Mouse (Mus musculus): ENCODE measurements around the gene Gckr. TPM values are rescaled to one million over a fixed set of nuclear protein-coding genes. Genes with fewer than 3 reads are reported as not detected.

Gene Gckr
- polyA plus RNA-seq, 1 experiment from 2014 or later: 39.4 TPM

DNA sequence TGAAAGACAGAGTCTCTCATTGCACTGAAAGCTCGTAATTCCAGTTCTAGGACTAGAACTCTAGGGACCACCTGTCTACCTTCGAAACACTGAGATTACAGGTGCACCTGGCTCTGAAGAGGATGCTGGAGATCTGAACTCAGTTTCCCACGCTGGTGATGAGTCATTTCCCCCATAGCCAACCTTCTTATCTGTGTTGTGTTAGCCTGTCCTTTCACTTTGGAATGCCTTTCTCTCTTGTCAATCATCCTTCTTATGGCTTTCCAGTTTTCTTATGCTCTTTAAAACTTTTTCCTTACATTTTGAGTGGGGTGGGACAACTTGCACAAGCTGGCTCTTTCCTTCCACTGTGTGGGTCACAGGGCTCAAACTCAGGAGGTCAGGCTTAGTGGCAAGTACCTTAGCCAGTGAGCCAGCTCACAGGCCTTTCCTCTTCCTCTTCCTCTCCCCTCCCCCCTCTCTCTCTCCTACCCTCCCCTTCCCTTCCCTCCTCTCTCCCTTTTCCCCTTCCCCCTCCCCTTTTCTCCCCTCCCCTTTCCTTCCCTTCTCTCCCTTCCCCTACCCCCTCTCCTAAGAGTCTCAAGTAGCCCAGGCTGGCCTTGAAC lies 7.5 kb upstream of the Gckr start:
- 44% methylated on average over 3 of the region's 3 CpGs for WGBS (ENCODE audit: insufficient replicate concordance)
- Histone ChIP-seq H3K36me3 (ENCODE audit: control insufficient read depth, insufficient read depth) (no peaks in the 10 kb centered on the region), H3K4me2 (ENCODE audit: low read depth, low read length) (no peak overlapping the region), H3K9ac (ENCODE audit: low read depth, low read length) (no peak overlapping the region), H3K4me1 (ENCODE audit: control insufficient read depth, low read depth, low read length) (peaks cover 11% of the 10 kb centered on the region), H3K4me3 (ENCODE audit: low read depth, low read length) (no peak overlapping the region), H3K27me3 (ENCODE audit: control insufficient read depth, insufficient read depth, low read depth, low read length) (peaks cover 4% of the 10 kb centered on the region), H3K27ac (ENCODE audit: low read length) (no peak overlapping the region), H3K9me3 (replicated peaks; ENCODE audit: control insufficient read depth, low read length) (no peaks in the 10 kb centered on the region)
- ATAC-seq (ENCODE audit: low read depth): no peak

DNA sequence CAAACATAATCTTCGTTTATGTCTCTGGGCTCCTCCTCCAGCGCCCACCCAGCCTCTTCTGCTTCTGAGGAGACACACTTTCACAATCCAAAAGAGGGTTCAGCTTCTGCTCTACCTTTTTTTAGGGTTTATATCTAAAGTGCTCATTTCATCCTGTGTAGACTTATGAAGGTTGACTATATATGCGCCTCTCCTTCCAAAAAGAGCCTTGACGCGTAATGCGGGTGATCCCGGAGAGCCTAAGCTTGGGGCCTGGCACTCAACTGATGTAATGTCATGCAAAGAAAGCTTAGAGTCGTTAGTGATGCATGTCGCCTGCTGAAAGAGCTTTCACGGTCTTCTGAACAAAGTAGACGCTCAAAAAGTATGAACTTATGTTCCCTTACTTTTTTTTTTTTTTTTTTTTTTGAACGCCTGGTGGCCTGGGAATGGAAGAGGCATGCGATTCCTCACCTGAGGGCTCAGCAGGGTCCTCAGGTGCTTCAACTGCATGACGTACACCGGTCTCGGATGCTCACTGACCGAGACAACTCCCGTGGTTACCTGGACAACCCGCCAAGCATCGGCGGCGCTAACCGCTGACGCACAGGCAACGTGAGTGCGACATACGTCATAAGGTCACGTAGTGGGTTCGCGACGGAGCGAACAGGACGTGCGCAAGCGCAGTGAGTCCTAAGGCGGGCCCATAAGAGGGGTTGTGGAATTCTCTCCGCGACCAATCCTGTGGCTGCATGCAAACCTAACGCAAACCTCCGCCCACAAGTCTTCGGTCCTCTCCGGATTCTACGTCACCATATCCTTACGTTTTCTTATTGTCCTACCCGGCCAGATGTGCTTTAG lies 6.5 kb upstream of the Gckr start, which contains the start of gene Ift172:
Gene Ift172 (minus strand): TSS at position 596 of the 840 bp plus-strand sequence.
- WGBS (ENCODE audit: insufficient replicate concordance): 2% methylated on average over 45 of the region's 45 CpGs
- Histone ChIP-seq H3K9me3 (replicated peaks; ENCODE audit: control insufficient read depth, low read length) (no peaks in the 10 kb centered on the region), H3K4me3 (ENCODE audit: low read depth, low read length) (peak within 1 kb of the TSS; percentile 66), H3K4me2 (ENCODE audit: low read depth, low read length) (peak within 1 kb of the TSS; percentile 90), H3K27me3 (ENCODE audit: control insufficient read depth, insufficient read depth, low read depth, low read length) (peaks cover 15% of the 10 kb centered on the region), H3K27ac (ENCODE audit: low read length) (peak within 1 kb of the TSS; percentile 77), H3K36me3 (ENCODE audit: control insufficient read depth, insufficient read depth) (no peaks in the 10 kb centered on the region), H3K9ac (ENCODE audit: low read depth, low read length) (peak within 1 kb of the TSS; percentile 69), H3K4me1 (ENCODE audit: control insufficient read depth, low read depth, low read length) (peaks cover 15% of the 10 kb centered on the region)
- ATAC-seq (ENCODE audit: low read depth): peak; percentile 98

DNA sequence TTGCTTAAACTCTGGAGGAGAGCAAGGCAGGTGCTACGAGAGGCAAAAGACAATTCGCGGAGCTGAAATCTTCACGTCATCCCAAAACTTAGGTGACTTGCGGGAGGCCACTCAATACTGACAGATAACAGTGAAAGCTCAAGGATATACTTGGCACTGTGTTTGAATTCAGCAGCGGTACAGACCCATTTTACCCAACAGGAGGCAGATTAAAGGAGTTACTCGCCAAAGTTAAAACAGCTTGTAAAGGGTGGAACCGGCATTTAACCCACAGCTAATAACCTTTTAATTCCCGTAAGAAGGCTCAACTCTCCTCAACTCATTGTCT lies 5.9 kb upstream of the Gckr start:
- Histone ChIP-seq H3K4me2 (ENCODE audit: low read depth, low read length) (peak overlapping the region; percentile 90), H3K4me3 (ENCODE audit: low read depth, low read length) (peak overlapping the region; percentile 66), H3K36me3 (ENCODE audit: control insufficient read depth, insufficient read depth) (no peaks in the 10 kb centered on the region), H3K27me3 (ENCODE audit: control insufficient read depth, insufficient read depth, low read depth, low read length) (peaks cover 20% of the 10 kb centered on the region), H3K9me3 (replicated peaks; ENCODE audit: control insufficient read depth, low read length) (no peaks in the 10 kb centered on the region), H3K4me1 (ENCODE audit: control insufficient read depth, low read depth, low read length) (peaks cover 15% of the 10 kb centered on the region), H3K9ac (ENCODE audit: low read depth, low read length) (peak overlapping the region; percentile 69), H3K27ac (ENCODE audit: low read length) (peak overlapping the region; percentile 77)
- peak; percentile 28 for ATAC-seq (ENCODE audit: low read depth)
- WGBS (ENCODE audit: insufficient replicate concordance): 7% methylated on average over 9 of the region's 9 CpGs

DNA sequence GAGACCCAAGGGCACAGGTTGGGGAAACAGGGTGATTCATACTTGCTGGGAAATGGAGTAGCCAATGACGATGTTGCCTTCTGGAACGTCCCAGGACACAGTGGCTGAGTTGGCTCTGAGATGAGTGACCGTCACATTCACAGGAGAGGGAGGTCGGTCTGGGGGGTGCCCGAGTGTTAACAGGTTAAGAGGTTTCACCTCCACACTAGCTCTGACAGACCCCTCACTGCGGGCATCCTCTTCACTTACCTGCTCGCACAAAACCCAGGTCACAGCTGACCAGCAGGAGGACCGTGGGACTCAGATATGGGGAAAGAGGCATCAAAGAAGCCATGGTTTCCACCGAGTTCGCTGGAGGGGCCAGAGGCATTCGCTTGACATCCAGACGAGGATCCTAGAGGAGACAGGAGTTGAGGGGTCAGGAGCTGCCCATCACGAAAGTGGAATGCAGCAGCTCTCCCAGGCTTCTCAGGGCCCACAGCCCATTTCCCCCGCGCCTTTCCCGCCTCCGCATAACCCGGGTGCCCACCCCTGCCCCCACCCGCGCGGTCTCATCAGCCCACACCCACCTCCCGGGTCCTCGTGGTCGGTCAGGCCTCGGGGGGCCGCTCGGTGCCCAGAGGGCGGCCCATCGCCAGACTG lies 2.2 kb upstream of the Gckr start:
- Histone ChIP-seq H3K4me1 (ENCODE audit: control insufficient read depth, low read depth, low read length) (peaks cover 14% of the 10 kb centered on the region), H3K9ac (ENCODE audit: low read depth, low read length) (peak overlapping the region; percentile 43), H3K4me3 (ENCODE audit: low read depth, low read length) (peak overlapping the region; percentile 59), H3K4me2 (ENCODE audit: low read depth, low read length) (peak overlapping the region; percentile 69), H3K27me3 (ENCODE audit: control insufficient read depth, insufficient read depth, low read depth, low read length) (peaks cover 28% of the 10 kb centered on the region), H3K36me3 (ENCODE audit: control insufficient read depth, insufficient read depth) (no peaks in the 10 kb centered on the region), H3K9me3 (replicated peaks; ENCODE audit: control insufficient read depth, low read length) (no peaks in the 10 kb centered on the region), H3K27ac (ENCODE audit: low read length) (no peak overlapping the region)
- WGBS (ENCODE audit: insufficient replicate concordance): 14% methylated on average over 29 of the region's 29 CpGs
- no peak for ATAC-seq (ENCODE audit: low read depth)

DNA sequence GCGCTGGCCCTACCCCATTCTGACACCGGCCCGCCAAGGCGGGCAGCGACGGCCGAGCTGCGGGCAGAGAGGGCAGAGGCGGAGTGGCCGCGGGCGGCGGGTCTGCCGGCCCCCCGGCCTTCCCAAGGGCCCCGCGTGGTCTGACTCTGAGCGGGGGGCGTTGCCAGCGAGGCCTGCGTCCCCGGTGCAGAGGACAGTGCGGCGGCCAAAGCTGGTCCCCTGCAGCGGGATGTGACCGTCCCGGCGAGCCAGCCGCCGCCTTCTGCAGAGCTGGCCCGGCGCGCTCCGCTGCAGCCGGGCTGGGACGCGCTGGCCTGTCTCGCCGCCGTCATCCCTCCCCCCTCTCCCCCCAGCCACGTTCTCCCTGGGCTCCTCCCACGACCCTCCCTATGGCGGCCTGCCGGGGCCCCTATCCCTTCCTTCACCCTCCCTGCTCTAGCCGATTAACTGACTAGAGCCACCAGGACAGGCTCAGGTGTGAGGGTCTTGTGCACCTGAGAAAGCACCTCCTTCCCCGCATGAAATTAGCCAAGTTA lies 1.6 kb upstream of the Gckr start, which contains the start of gene Fndc4:
Gene Fndc4 (minus strand): TSS at position 475 of the 536 bp plus-strand sequence.
- peak within 1 kb of the TSS; percentile 69 for H3K4me2 ChIP-seq (ENCODE audit: low read depth, low read length)
- peak within 1 kb of the TSS; percentile 43 for H3K9ac ChIP-seq (ENCODE audit: low read depth, low read length)
- H3K4me1 ChIP-seq (ENCODE audit: control insufficient read depth, low read depth, low read length): peaks cover 8% of the 10 kb centered on the region
- no peaks in the 10 kb centered on the region for H3K36me3 ChIP-seq (ENCODE audit: control insufficient read depth, insufficient read depth)
- no peaks in the 10 kb centered on the region for H3K9me3 ChIP-seq (replicated peaks; ENCODE audit: control insufficient read depth, low read length)
- ATAC-seq (ENCODE audit: low read depth): no peak
- peak within 1 kb of the TSS; percentile 59 for H3K4me3 ChIP-seq (ENCODE audit: low read depth, low read length)
- peaks cover 28% of the 10 kb centered on the region for H3K27me3 ChIP-seq (ENCODE audit: control insufficient read depth, insufficient read depth, low read depth, low read length)
- WGBS (ENCODE audit: insufficient replicate concordance): under 1% methylated on average over 43 of the region's 46 CpGs
- peak within 1 kb of the TSS; percentile 69 for H3K27ac ChIP-seq (ENCODE audit: low read length)

DNA sequence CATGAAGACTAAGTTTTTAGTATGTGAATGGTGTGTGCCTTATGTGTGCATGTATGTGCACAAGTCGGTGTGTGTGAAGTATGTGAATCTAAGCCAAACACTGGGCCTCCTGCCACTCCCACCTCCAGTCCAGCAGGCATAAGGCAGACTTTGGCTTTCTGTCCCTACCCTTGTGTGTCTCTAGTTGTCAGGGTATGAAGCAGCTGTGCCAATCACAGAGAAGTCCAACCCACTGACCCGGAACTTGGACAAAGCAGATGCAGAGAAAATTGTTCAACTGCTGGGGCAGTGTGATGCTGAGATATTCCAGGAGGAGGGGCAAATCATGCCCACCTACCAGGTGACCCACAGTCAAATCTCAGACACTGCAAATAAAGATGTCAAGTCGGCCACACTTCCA lies 738 bp downstream of the Gckr start:
- H3K4me3 ChIP-seq (ENCODE audit: low read depth, low read length): no peak overlapping the region
- H3K4me1 ChIP-seq (ENCODE audit: control insufficient read depth, low read depth, low read length): peaks cover 4% of the 10 kb centered on the region
- no peak overlapping the region for H3K9ac ChIP-seq (ENCODE audit: low read depth, low read length)
- peaks cover 28% of the 10 kb centered on the region for H3K27me3 ChIP-seq (ENCODE audit: control insufficient read depth, insufficient read depth, low read depth, low read length)
- H3K9me3 ChIP-seq (replicated peaks; ENCODE audit: control insufficient read depth, low read length): no peaks in the 10 kb centered on the region
- H3K36me3 ChIP-seq (ENCODE audit: control insufficient read depth, insufficient read depth): no peaks in the 10 kb centered on the region
- peak overlapping the region; percentile 15; the same call in 1 of the 2 replicates for H3K4me2 ChIP-seq (ENCODE audit: low read depth, low read length)
- WGBS (ENCODE audit: insufficient replicate concordance): 44% methylated on average over 3 of the region's 3 CpGs
- H3K27ac ChIP-seq (ENCODE audit: low read length): no peak overlapping the region
- ATAC-seq (ENCODE audit: low read depth): no peak

DNA sequence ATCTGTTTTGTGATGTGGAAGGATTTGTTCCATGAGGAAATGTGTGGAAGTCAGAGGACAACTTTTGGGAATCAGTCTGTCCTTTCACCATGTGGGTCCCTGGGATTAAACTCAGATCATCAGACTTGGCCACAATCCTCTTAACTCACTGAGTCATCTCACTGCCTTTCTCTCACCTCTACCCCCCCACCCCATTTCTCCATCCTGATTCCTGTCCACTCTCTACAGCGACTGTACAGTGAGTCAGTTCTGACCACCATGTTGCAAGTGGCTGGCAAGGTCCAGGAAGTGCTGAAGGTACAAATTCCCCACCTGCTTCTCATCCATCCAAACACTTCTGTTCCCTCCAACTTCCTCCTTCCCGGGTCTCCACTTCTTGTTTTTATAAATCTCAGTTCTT lies 1.2 kb downstream of the Gckr start:
- no peaks in the 10 kb centered on the region for H3K9me3 ChIP-seq (replicated peaks; ENCODE audit: control insufficient read depth, low read length)
- H3K4me1 ChIP-seq (ENCODE audit: control insufficient read depth, low read depth, low read length): peaks cover 4% of the 10 kb centered on the region
- peaks cover 28% of the 10 kb centered on the region for H3K27me3 ChIP-seq (ENCODE audit: control insufficient read depth, insufficient read depth, low read depth, low read length)
- H3K4me2 ChIP-seq (ENCODE audit: low read depth, low read length): no peak overlapping the region
- H3K36me3 ChIP-seq (ENCODE audit: control insufficient read depth, insufficient read depth): no peaks in the 10 kb centered on the region
- 17% methylated on average over 2 of the region's 2 CpGs for WGBS (ENCODE audit: insufficient replicate concordance)
- H3K27ac ChIP-seq (ENCODE audit: low read length): no peak overlapping the region
- H3K9ac ChIP-seq (ENCODE audit: low read depth, low read length): no peak overlapping the region
- ATAC-seq (ENCODE audit: low read depth): no peak
- H3K4me3 ChIP-seq (ENCODE audit: low read depth, low read length): no peak overlapping the region

DNA sequence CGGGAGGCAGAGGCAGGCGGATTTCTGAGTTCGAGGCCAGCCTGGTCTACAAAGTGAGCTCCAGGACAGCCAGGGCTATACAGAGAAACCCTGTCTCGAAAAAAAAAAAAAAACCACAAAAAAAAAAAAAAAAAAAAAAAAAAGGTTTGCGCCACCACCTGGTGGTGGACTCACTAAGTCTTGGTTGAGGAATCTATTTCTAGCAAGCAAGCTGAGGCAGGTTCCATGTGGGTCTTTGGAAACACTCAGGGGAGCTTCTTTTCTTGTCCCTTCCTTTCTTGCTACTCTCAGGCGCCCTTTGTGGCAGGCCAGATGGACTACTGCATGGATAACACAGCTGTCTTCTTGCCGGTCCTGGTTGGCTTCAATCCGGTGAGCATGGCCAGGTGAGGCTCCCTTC lies 4.6 kb downstream of the Gckr start:
- Histone ChIP-seq H3K9me3 (replicated peaks; ENCODE audit: control insufficient read depth, low read length) (no peaks in the 10 kb centered on the region), H3K27me3 (ENCODE audit: control insufficient read depth, insufficient read depth, low read depth, low read length) (peaks cover 7% of the 10 kb centered on the region), H3K27ac (ENCODE audit: low read length) (no peak overlapping the region), H3K4me2 (ENCODE audit: low read depth, low read length) (no peak overlapping the region), H3K4me3 (ENCODE audit: low read depth, low read length) (no peak overlapping the region), H3K4me1 (ENCODE audit: control insufficient read depth, low read depth, low read length) (no peaks in the 10 kb centered on the region; the same call in 1 of the 2 replicates), H3K9ac (ENCODE audit: low read depth, low read length) (no peak overlapping the region), H3K36me3 (ENCODE audit: control insufficient read depth, insufficient read depth) (no peaks in the 10 kb centered on the region)
- 51% methylated on average over 7 of the region's 8 CpGs for WGBS (ENCODE audit: insufficient replicate concordance)
- ATAC-seq (ENCODE audit: low read depth): no peak
